Mouse (Mus musculus) ZHBTc4 (cell line): ENCODE results near the gene Creb3l2.
A peak's percentile ranks its signal among the peaks of the same experiment; 100 is the strongest.

Source experiments
- DNase-seq: peaks from one replicate; pipeline ENCODE4 v3.0.0-alpha.2; 2011; ENCODE audit warnings: low read depth, low spot score

Creb3l2 gene

DNA sequence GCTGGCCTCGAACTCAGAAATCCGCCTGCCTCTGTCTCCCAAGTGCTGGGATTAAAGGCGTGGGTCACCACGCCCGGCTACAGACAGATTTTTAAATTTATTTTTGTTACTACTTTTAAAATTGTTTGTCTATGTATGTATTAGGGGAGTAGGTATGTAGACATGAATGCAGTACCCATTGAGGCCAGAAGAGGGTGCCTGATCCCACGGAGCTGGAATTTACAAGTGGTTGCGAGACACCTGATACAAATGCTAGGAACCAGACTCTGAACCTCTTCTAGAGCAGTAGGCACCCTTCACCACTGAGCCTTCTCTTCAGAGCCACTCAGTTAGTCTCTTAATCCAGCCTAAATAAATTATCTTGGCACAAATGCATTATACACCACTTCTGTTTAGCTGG lies 70.6 kb downstream of the Creb3l2 start:
- DNase-seq, result peak; percentile 81

DNA sequence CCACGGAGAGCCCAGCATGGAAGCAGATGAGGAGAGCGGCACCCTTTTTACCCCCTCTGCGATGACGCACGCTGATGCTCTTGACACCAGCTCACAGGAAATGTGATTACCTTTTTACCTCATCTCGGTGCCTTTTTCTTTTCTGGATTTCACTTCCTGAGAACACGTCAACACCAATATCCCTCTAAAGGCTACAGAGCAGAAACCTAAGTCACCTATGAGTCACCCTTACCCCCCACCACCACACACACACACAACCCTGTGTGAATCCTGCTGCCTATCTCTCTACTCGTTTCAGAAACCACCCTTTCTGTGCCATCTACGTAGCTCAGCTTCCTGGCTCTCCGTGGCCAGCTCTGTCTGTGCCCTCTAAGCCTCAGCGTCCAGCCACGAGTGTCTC lies 71.4 kb downstream of the Creb3l2 start:
- DNase-seq, result no peak

DNA sequence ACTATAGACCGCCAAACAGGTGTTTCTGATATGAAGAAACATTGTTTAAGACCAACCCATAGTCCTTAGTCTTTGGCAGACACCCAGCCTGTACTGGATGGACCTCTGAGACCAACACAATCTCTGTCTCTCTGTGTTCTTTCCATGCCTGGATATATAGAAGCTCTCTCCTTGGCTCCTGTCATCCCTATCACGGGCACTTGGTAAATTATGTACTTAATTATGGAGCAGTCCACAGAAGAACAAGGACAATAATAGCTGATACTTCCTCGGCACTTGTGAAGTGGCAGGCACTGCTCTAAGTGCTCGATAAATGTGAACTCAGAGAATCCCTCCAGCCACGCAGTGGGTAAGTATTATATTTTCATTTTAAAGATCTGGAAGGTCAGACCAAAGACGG lies 72.2 kb downstream of the Creb3l2 start:
- DNase-seq, result no peak

DNA sequence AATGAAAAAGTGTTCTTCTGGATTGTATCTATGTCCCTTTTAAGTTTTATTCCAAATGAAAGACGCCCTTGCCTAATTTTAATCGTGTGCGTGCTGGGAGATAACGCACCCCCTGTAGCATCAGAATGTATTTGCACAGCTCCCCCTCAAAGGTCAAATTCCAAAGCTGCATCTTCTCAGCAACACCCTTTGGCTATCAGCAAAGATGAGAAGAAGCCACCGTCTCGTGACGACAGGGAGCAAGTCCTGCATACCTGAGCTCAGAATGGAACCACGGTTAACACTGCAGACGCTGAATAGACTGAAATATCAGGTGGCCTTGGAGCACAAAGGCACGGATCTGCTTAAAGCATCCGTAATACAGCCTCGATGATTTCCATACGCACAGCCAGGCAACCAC lies 73.7 kb downstream of the Creb3l2 start:
- DNase-seq, result peak; percentile 30

DNA sequence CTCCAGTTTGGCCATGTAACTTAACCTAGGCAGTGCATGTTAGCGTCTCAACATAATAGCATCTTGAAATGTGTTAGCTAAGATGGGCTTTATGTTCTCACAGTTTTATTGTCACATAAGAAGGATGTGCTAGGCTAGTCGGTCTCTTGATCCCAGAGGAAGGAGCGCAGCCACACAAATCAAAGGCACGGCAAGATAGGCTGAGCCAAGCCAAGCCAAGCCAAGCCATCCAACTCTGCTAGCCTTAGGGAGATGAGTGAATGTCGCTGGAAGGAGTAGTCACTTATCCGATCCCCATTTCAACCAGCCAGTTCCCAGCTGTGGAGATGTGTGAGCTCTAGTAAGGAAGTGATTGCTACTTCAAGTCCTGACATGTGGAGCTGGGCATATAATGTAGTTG lies 75.0 kb downstream of the Creb3l2 start:
- DNase-seq, result no peak

DNA sequence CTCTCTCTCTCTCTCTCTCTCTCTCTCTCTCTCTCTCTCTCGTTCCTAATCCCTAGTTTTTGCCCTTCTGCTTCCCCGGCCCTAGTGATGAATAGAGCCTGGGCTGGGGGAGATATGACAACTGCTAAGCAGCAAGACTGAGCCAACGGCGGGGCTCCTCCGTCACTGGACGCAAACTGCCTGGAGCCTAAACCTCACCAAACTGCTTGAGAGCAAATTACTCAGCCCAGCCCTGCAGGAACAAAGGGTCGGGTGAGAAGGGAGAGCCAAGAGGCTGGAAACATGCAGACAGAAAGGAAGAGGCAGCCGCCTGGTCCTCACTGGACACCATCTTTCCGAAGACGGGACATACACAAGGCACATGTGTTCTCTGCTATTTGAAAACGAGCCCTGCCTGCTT lies 76.8 kb downstream of the Creb3l2 start:
- peak; percentile 21 for DNase-seq

DNA sequence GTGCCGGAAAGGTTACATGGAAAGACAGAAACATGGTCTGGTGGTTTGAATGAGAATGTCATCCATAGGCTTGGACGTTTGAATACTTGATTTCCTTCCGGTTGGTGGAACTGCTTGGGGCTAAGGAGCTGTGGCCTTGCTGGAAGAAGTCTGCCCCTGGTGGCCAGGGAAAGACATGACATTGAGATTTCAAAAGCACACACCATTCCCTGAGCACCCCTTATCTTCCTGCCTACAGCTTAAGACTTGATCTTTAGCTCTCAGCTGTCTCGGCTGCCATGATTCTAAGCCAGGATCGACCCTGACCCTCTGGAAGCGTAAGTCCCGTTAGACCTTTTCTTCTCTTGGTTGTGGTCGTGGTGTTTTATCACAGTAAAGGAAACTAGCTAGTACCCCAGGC lies 77.6 kb downstream of the Creb3l2 start:
- DNase-seq, result peak; percentile 86

DNA sequence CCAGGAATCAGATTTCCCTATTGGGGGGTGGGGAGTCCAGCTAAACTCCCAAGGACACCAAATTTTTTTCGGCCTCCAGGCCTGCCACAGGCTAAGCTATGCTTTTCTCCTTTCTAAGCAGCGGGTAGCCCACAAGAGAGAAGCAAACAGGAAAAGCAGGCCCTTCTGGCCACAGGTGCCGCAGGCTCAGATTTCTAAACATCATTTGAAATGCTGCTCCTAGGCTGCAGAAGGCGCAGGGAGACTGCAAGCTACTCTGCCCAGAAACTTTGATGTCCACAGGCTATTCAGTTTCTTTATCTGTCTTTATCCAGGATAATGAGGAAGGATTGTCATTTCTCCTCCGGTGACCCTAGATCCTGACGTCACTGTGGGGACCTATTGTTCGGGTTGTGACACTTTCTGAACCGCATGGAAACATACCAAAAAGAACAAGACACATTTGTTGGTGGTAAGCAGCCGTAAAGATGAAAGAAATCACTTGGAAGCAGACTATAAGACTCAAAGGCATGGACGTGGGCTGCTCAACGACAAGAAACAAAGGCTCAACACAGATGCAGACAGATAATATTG lies 81.0 kb downstream of the Creb3l2 start:
- no peak for DNase-seq

DNA sequence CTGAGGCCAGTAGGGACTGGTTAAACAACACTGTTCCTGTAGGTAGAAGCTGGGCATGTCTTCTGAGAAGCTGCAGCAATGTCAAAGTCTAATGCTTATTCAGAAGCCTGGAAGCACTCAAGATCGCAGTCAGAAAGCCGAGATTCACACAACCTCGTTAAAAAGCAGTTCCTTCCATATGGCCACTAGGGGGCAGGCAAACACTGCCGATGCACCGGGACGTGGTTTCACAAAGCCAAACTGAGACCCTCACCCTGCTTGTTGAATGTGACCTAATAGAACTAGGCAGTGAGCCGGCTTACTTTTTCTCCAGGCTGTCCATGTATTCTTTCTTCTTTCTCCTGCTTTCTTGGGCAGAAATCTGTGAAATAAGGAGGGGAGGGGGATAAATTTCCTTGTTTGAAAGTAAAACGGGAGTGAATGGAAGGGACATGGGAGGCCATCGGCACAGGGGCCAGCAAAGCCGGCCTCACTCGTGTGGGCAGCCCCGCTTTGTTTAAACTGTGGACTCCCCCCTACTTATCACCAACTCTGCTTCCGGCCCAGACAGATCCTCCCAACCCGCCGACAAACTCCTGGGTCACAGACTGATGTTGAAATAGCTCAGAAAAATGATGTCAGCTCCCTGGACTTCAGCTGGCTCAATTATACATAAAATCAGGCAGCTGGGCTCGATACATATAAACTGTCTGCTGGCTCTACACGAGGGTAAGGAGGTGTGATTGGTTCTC lies 87.3 kb downstream of the Creb3l2 start:
- DNase-seq, result peak; percentile 87

DNA sequence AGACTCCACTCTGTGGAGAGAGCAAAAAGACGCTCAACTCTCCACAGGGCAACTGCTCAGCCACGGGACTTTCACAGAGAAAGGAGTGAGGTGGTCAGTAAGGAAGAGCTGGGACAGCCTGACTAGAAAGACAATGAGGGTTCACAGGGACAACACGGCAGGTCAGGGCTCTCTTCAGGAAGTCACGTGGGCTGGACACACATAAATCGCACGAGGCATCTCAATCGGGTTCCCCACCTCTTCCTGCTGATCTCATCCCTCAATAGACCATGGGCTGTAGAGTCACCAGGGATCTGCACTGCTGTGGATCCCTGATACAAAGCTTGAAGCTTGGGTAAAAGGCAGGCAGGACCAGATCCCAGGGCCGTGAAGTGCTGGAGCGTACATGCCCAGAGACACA lies 88.3 kb downstream of the Creb3l2 start:
- no peak for DNase-seq

DNA sequence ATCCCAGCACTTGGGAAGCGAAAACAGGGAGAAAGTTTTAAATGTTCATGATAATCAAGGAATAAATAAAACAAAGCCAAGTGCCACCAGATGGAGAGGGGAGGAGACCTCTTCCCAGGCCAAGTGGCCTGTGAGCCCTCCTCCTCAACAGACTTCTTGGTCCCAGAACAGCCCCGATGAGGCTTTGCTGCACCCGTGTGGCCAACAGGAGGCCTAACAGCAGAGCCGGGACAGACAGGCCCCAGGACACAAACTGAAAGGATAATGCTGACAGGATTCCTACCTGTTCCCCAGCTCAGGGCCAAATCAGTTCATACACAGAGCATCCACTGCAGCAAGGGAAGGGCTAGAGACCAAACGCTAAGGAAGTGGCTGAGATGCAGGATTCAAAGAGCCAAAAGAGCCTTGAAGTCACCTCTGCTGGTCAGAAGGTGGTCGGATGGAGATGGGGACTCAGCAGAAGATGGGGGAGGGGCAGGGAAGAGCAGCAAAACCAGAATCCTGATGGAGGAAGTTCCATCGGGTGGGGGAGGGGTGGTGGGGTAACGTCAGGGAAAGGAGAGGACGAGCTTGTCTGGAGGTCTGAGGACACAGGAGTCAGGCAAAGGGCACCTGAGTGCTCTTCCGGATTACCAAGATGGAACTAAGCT lies 90.1 kb downstream of the Creb3l2 start:
- DNase-seq, result peak; percentile 93

DNA sequence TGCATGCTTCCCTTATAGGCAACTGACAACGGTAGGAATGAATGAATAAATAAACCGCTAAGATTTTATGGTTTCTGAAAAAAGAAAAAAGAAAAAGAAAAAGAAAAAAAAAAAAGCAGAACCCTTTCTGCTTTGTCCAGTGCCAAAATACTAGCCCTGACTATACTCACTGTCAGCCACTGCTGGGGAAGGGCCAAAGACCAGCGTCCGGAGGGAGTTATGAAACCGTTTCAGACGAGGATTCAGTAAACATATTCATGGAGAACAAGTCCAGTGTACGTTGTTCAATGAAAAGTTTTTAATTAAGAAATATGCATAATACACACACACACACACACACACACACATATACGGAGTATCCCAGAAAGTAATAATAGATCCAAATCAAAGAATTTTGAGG lies 91.6 kb downstream of the Creb3l2 start:
- no peak for DNase-seq

DNA sequence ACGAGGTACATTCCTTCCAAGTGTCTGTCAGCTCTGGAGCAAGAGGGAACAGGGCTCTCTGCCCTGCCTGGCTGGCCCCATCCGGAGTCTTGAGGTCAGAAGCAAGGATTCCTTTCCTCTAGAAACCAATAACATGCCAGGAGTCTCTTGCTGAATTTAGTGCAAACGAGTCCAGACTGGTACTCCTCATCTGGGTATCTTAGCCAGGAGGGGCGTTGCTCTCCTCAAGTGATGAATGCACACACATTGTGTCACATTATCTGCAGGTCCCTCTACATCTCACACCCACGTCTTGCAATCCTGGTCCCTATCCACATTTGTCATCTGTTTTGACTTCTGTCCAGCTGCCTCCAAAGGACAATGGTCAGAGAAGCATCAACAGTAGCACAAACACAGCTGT lies 94.3 kb downstream of the Creb3l2 start:
- DNase-seq, result no peak

DNA sequence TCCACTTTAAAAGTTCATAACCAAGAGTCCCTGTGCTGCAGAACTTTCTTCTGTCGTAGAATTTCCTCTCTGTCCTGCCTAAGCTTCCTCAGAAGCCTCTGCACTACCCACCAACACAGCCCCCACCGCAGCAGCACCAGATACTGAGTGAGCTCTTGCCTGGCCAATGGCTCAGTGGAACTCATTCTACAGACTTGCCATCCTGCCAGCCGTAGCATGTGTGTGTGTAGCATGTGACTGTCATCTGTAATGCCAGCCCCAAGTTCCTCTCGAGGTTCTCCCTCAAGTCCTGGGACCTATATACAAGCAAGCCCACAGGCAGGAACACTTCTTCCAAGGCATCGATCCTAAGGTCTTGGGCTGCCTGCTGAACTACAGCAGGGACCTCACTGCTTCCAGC lies 103.9 kb downstream of the Creb3l2 start:
- DNase-seq, result no peak

DNA sequence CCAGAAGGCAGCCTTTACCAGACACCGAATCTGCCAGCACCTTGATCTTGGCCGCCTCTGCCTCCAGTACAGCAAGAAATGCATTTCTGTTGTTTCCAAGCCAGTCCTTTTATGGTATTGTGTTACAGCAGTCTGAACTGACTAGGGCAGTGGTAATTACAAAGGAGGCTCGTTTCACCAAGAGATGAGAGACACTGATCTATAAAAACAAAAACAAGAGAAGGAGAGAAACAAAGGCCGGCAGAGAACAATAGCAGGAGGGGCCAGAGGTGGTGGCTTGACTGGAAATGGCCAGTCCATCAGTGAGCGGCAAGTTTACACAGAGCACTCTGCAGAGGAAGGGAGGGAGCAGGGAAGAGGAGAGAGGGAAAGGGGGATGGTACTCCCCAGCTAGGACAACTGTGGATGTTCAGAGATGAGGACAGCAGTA lies 105.1 kb downstream of the Creb3l2 start:
- peak; percentile 88 for DNase-seq

DNA sequence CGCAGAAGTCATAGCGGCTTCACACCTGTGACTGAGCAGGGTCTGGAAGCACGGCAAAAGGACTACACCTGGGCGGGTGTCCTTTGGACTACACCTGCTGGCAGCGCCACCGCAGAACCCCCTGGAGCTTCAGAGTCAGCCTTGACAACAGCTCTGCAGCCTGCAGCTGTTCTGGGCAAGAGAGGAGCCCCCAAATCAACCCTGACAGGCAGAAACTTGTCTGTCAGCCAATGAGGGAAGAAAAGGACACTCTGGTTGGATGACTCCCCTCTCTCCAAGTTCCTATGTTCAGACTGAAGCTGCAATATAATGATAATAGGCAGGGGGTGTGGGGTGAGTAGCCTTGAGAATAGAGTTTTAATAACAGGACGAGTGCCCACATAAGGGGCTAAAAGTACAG lies 105.6 kb downstream of the Creb3l2 start:
- DNase-seq, result no peak

DNA sequence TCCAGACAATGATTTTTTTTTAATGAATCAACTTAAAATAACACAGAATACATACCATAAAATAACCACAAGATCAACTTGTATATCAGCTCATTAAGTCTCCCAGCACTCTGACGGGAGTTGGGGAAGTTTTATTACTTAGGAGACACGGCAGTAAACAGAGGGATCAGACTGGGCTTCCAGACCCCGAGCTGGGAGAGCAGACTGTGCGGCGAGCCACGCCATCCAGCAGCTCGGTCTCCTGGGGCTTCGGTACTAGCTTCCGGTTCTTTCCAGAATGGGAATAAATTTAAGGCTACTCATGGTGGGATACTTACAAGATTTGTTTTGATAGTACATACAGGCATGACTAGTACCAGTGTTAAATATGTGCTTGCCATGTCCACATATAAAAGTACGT lies 109.1 kb downstream of the Creb3l2 start:
- no peak for DNase-seq

DNA sequence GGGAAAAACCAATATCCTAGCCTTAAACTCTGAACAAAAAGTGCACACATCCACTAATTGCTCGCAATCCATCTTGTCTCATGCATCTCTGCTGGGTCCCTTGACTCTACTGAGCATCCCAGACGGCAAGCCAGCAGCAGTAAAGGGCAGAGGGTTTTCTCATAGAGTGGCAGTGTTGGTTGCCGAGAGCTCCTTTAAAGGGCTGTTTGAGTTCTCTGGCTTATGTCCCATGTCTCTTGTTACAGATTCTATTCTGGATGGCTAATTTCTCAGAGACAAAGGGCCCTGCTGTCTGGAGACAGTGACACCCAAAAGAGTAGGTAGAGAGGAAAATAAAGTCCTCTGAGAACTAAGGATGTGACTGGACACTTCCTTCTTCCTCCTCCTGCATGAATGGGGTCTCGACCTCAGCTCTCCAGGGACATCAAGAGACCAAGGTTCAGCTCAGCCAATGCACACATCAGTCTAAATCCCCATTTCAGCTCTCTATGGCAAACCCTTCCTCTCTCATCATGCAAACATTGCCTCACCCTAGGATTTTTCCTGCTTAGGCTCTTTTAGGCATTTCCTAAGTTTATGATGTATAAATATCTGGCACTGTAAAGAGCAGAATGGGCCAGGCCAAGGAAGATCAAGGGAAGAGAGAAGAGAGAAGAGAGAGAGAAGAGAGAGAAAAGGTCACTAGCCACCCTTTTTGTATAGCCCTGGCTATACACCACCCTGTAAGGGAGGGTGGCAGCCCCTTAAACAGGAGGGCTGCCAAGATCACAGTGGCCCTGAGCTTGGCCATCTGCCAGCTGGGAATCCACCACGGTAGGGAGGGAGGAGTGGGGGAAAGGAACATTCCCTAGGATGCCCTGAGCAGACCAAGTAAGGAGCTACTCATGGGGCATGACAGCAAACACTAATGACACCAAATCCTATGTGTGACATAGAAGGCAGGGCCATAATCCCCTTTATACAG lies 111.8 kb downstream of the Creb3l2 start:
- no peak for DNase-seq

DNA sequence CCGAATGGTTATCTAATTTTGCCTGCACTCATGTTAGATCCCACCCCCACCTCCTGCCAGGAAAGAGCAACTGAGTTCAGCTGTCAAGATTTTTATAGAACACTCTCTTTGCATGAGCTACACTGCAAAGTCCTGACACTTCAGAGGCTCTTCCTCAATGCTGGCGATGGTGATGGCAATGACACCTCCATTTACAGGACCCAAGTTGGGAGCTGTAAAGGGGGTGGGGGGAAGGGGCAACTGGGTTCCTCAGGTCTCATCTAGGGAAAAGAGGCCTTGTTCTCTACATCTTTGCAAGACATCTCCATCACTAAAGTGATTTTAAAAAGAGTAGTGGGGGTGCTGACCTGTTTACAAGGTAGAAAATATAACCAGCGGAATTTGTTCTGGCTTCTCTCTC lies 112.6 kb downstream of the Creb3l2 start:
- no peak for DNase-seq

DNA sequence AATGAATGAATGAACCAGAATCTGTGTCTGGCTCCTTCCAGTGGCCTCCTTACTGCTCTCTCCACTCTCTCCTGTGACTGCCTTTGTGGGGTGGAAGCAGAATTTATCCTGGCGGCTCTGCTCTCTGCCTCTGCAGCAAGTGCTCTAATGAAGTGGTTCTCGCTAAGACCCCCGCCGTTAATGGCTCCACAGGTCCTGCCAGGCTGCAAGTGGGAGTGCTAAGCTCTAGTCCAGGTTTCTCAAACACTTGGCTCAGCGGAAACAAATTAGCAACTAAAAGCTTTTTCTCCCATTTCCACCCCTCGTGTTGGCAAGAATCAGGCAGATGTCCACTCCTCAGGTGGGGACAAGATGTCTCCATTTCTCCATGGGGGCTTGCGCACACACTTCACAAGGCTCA lies 113.3 kb downstream of the Creb3l2 start:
- DNase-seq, result no peak

DNA sequence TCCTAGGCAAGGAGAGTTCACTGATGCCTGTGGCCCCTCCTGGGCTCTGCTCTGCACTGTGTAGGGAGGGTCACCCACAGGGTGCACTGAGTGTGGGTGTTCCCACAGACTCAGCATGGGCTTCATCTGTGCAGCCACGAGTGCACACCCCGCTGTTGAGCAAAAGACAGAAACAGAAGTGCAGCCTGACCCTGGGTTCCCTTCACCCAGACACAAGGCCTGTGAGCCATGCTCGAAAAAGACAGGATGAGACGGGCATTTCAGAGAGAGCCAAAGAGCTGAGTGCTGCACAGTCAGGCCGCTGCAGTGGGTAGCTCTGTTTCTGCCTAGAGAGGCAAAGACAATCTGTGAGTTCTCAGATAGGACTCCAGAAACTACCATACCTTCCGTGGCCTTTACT lies 114.4 kb downstream of the Creb3l2 start:
- DNase-seq, result peak; percentile 58

DNA sequence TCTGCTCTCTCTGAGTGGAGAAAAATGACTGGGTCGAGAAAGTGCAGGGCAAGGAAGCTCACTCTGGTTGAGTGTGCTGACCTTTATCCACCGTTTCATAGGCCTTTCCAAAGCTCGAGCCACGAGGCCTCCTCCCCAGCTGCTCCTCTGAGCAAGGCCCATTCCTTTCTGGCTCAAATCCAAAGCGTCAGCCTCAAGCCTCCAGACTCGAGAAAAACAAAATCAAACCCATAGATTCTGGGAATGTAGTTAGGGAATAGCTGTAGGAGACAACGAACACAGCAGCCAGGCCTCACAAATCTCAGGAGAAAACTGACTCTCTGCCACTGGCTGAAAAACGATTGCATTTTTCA lies 115.4 kb downstream of the Creb3l2 start:
- DNase-seq, result no peak
